Mouse (Mus musculus) small intestine, adult 2 months (tissue): ENCODE data around the gene Mfrp.
A peak's percentile ranks its signal among the peaks of the same experiment; 100 is the strongest.

Experiments
- CTCF ChIP-seq: fragments of 200-500 bp; IDR thresholded peaks from 2 replicates; pipeline ENCODE4 v1.5.1; 2012; ENCODE audit warnings: low read depth, mild to moderate bottlenecking, control low read depth, inconsistent platforms, low read length, moderate library complexity, mixed read lengths; ENCODE audit not compliant: insufficient replicate concordance, insufficient read length; ENCODE audit errors: extremely low read depth
- POLR2A ChIP-seq: fragments of 200-500 bp; IDR thresholded peaks from 2 replicates; pipeline ENCODE4 v1.6.1; 2012; ENCODE audit warnings: low read depth, mild to moderate bottlenecking, control low read depth, inconsistent platforms, low read length, moderate library complexity

- TF ChIP-seq POLR2A (peak; percentile 12), CTCF (no peak)
These were observed 22.4 kb upstream of the Mfrp start for GRCm38 (mm10) chr9:44078955-44079756.
